ENCODE assay signal across 9 mouse cellular contexts in the genomic region with DNA sequence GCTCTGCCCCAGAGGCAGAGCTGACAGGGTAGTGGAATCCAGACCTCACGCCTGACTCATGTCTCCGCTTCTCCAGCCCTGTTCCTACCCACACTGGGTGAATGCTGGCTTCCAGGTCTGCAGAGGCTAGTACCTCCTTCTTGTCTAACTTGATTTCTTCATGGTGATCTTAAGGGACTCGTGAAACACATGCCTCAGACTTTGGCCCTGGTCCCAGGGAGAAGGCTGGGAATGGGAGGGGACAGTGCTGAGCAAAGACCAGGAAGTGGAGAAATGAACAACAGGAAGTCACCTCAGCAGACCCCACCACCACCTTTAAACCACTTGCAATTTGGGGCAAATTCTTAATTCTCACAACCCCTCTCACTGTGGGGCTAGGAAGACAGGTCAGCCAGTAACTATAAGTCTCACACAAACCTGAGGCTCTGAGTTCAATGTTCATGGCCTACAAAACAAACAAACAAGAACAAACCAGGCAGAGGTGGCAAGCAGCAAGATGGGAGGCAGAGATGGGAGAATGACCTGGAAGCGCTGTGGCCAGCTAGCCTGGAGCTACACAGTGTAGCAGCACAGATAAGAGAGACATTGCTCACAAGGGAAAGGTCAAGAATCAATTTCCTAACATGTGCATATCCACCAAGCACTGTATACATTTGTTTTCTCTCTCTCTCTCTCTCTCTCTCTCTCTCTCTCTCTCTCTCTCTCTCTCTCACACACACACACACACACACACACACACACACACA.
DNase-seq lines count a peak whose midpoint lies in the region; ATAC-seq and TF ChIP-seq lines count a peak whose summit lies in the region.
"Had no signal": no experiment of that assay in that cellular context is flagged by ENCODE, and none has a peak within 500 bp of the region (broad histone marks: within the 10 kb centered on the region; RNA-seq: fewer than 3 reads in every experiment).

No protein-coding gene starts in this region.

- peaks cover 33% of the 10 kb centered on the region for H3K36me3 ChIP-seq in limb, embryonic 13.5 days

- H3K9ac ChIP-seq in limb, embryonic 13.5 days, result no peak overlapping the region
- H3K9ac ChIP-seq: liver, embryonic 15.5 days had no signal

- H3K27ac ChIP-seq in limb, embryonic 13.5 days, result 0 out of 2 replicates have a peak overlapping the region, but pooled peaks have one; percentile 28
- H3K27ac ChIP-seq in cerebellum, adult 2 months (ENCODE audit: insufficient read depth, low read length), result no peak overlapping the region
- H3K27ac ChIP-seq: liver, embryonic 15.5 days had no signal

- intact Hi-C loops in heart, postnatal 14 days (cut with DNase I), result no loop called here

- H3K9me3 ChIP-seq in limb, embryonic 13.5 days, result peaks cover 4% of the 10 kb centered on the region; the same call in 1 of the 2 replicates
- H3K9me3 ChIP-seq: liver, embryonic 15.5 days had no signal

- TF ChIP-seq CTCF in cerebellum, adult 2 months (IDR thresholded peaks at IDR 0.05; ENCODE audit: borderline replicate concordance, insufficient read depth, low read depth, low read length), result no peak

- H3K4me1 ChIP-seq in limb, embryonic 13.5 days, result peaks cover 16% of the 10 kb centered on the region
- H3K4me1 ChIP-seq in cerebellum, adult 2 months (ENCODE audit: control insufficient read depth, insufficient read depth, low read length), result no peaks in the 10 kb centered on the region

- 0 out of 2 replicates have a peak, but pooled peaks have one; percentile 67 for ATAC-seq in limb, embryonic 13.5 days (ENCODE audit: low FRiP score, low read depth)

- DNase-seq in R1 (ENCODE audit: low read depth, low spot score), result peak; percentile 31
- peak; percentile 54 for DNase-seq in fat pad, adult 2 months (ENCODE audit: extremely low read depth, low read depth, low spot score)
- DNase-seq in heart, postnatal 14 days, result peak; percentile 68 to 78
- no peak for DNase-seq in left cerebral cortex, adult 9 months (ENCODE audit: low spot score in 2 of 2)
- no peak for DNase-seq in T-cell, adult 2 months (ENCODE audit: low spot score)
- no peak for DNase-seq in cerebellum, adult 2 months
- DNase-seq in natural killer cell, adult 2 months (ENCODE audit: low spot score in 2 of 2), result no peak

- no peaks in the 10 kb centered on the region for H3K27me3 ChIP-seq in limb, embryonic 13.5 days
- H3K27me3 ChIP-seq in cerebellum, adult 2 months (ENCODE audit: control insufficient read depth, insufficient read depth, low read length), result no peaks in the 10 kb centered on the region
- H3K27me3 ChIP-seq: liver, embryonic 15.5 days had no signal

- H3K4me2 ChIP-seq in limb, embryonic 13.5 days (replicated peaks), result no peak overlapping the region
- H3K4me2 ChIP-seq: liver, embryonic 15.5 days had no signal

- 70% methylated on average over 4 of the region's 4 CpGs for WGBS in limb, embryonic 13.5 days
- WGBS in cerebellum, adult 2 months, result 69% methylated on average over 4 of the region's 4 CpGs

- H3K4me3 ChIP-seq in limb, embryonic 13.5 days, result no peak overlapping the region
- no peak overlapping the region for H3K4me3 ChIP-seq in cerebellum, adult 2 months (replicated peaks; ENCODE audit: insufficient read depth, low read depth, low read length)
- H3K4me3 ChIP-seq: liver, embryonic 15.5 days had no signal

- TF ChIP-seq POLR2A in cerebellum, adult 2 months (IDR thresholded peaks at IDR 0.05; ENCODE audit: borderline replicate concordance, insufficient read depth, low read length), result no peak

Comparison
In these comparisons a context has a peak if more than half of its experiments do, and no peak if none do; other contexts are left out.
1. DNase-seq: peak in R1 (single experiment), fat pad, adult 2 months (single experiment) and heart, postnatal 14 days (2 of 2); none in left cerebral cortex, adult 9 months (0 of 2), T-cell, adult 2 months (single experiment), cerebellum, adult 2 months (0 of 2) and natural killer cell, adult 2 months (0 of 2).